Mouse (Mus musculus): ENCODE results near the gene Vdr. TPM values are rescaled to one million over a fixed set of nuclear protein-coding genes. Genes with fewer than 3 reads are reported as not detected.

The Vdr gene
- polyA plus RNA-seq, 1 experiment from 2014 or later: 0.32 TPM

GRCm38 (mm10) chr15:97917994-97918393, 7.6 kb upstream of the Vdr start:
- no peak overlapping the region for H3K9ac ChIP-seq
- 0 out of 2 replicates have a peak, but pooled peaks cover 4% of the 10 kb centered on the region for H3K4me1 ChIP-seq (replicated peaks)
- no peak for ATAC-seq (ENCODE audit: low FRiP score, low read depth)
- WGBS: 87% methylated on average over 9 of the region's 9 CpGs
- H3K4me2 ChIP-seq: no peak overlapping the region
- no peaks in the 10 kb centered on the region for H3K36me3 ChIP-seq
- H3K27ac ChIP-seq (replicated peaks): no peak overlapping the region
- H3K9me3 ChIP-seq: no peaks in the 10 kb centered on the region
- H3K4me3 ChIP-seq: no peak overlapping the region
- H3K27me3 ChIP-seq: no peaks in the 10 kb centered on the region

GRCm38 (mm10) chr15:97914331-97914747, 3.9 kb upstream of the Vdr start:
- Histone ChIP-seq H3K4me1 (replicated peaks) (0 out of 2 replicates have a peak, but pooled peaks cover 4% of the 10 kb centered on the region), H3K9ac (no peak overlapping the region), H3K36me3 (no peaks in the 10 kb centered on the region), H3K27ac (replicated peaks) (no peak overlapping the region), H3K9me3 (no peaks in the 10 kb centered on the region), H3K4me2 (peak overlapping the region; percentile 12; the same call in 1 of the 2 replicates), H3K4me3 (no peak overlapping the region), H3K27me3 (no peaks in the 10 kb centered on the region)
- ATAC-seq (ENCODE audit: low FRiP score, low read depth): no peak
- WGBS: 7% methylated on average over 9 of the region's 9 CpGs

DNA sequence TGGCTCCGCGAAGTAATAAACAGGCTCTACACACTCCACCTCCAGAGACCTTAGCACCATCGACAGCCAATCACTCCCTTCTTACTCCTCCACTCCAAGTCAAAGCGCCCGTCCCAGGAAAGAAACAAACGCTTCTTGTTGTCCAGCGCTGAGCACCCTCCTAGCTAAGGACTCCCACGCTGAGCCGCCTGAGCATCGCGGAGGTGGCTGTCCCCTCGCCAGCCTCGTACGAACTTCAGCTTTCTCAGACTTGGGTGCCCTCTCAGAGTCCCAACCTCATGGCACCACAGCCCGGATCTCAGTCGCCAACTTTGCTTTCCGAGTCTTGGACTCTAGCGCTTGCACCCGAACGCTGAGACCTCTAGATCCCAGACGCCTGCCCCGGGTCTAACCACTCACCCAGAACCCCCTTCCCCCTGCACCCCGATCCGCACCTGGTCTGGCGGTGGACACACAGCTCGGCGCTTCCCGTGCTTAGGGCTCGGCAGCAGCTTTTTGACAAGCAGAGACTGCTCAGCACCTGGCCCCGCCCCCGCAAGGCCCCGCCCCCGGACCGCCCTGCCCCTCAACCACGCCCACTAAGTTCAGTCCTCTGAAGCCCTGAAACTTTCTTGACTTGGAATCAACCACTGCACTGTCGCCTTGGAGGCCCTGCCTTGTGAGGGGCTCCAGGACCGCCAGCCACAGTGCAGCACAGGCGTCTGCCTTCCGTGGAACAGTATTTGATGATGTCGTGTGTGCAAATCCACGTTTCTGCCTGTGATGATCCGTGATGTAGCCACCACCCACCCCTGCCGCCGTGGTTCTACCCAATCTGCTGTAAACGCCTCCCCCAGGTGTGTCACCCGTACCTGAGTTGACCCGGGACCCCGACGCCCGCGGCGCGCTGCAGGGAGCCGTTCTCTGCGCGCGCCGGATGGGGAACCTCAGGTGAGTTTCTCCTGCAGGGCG, 2.4 kb downstream of the Vdr start:
- Histone ChIP-seq H3K4me3 (peak overlapping the region; percentile 38), H3K27ac (replicated peaks) (no peak overlapping the region), H3K4me1 (replicated peaks) (peaks cover 16% of the 10 kb centered on the region), H3K9ac (peak overlapping the region; percentile 24; the same call in 1 of the 2 replicates), H3K27me3 (peaks cover 25% of the 10 kb centered on the region), H3K4me2 (peak overlapping the region; percentile 79), H3K36me3 (no peaks in the 10 kb centered on the region), H3K9me3 (no peaks in the 10 kb centered on the region)
- 1% methylated on average over 59 of the region's 59 CpGs for WGBS
- ATAC-seq (ENCODE audit: low FRiP score, low read depth): peak; percentile 54; the same call in 1 of the 2 replicates

GRCm38 (mm10) chr15:97907202-97907601, 3.2 kb downstream of the Vdr start:
- WGBS: 56% methylated on average over 5 of the region's 5 CpGs
- Histone ChIP-seq H3K4me3 (no peak overlapping the region), H3K27me3 (peaks cover 25% of the 10 kb centered on the region), H3K4me1 (replicated peaks) (peaks cover 16% of the 10 kb centered on the region), H3K27ac (replicated peaks) (no peak overlapping the region), H3K9ac (no peak overlapping the region), H3K9me3 (no peaks in the 10 kb centered on the region), H3K36me3 (no peaks in the 10 kb centered on the region), H3K4me2 (peak overlapping the region; percentile 79)
- ATAC-seq (ENCODE audit: low FRiP score, low read depth): no peak

DNA sequence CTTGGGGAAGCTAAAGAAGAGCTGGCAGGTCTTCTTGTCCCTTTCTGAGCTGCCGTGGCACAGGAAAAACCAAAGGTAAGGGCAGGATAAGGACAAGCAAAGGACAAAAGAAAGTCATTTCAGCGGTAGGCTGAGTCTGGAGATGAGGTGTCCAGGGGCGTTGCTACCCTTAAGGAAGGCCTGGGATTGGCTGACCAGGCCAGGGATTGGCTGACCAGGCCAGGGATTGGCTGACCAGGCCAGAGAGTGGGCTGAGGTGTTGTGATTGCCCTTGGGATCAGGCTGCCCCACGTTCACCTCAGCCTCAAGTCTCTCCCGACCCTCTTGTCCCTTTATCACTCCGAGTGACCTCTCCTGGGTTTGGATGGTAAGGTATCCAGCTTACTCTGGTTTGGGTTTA, 5.1 kb downstream of the Vdr start:
- no peak for ATAC-seq (ENCODE audit: low FRiP score, low read depth)
- H3K27me3 ChIP-seq: peaks cover 25% of the 10 kb centered on the region
- no peak overlapping the region for H3K4me3 ChIP-seq
- WGBS: 80% methylated on average over 6 of the region's 6 CpGs
- no peak overlapping the region for H3K4me2 ChIP-seq
- peaks cover 16% of the 10 kb centered on the region for H3K4me1 ChIP-seq (replicated peaks)
- H3K36me3 ChIP-seq: no peaks in the 10 kb centered on the region
- no peak overlapping the region for H3K27ac ChIP-seq (replicated peaks)
- no peaks in the 10 kb centered on the region for H3K9me3 ChIP-seq
- H3K9ac ChIP-seq: no peak overlapping the region

- H3K9me3 ChIP-seq: no peaks in the 10 kb centered on the region
- H3K36me3 ChIP-seq: no peaks in the 10 kb centered on the region
- WGBS: 60% methylated on average over 11 of the region's 11 CpGs
- H3K9ac ChIP-seq: no peak overlapping the region
- H3K4me2 ChIP-seq: no peak overlapping the region
- H3K27ac ChIP-seq (replicated peaks): no peak overlapping the region
- peaks cover 25% of the 10 kb centered on the region for H3K27me3 ChIP-seq
- no peak for ATAC-seq (ENCODE audit: low FRiP score, low read depth)
- H3K4me1 ChIP-seq (replicated peaks): peaks cover 16% of the 10 kb centered on the region
- H3K4me3 ChIP-seq: no peak overlapping the region
Measured at GRCm38 (mm10) chr15:97904339-97904991, 6.0 kb downstream of the Vdr start.

DNA sequence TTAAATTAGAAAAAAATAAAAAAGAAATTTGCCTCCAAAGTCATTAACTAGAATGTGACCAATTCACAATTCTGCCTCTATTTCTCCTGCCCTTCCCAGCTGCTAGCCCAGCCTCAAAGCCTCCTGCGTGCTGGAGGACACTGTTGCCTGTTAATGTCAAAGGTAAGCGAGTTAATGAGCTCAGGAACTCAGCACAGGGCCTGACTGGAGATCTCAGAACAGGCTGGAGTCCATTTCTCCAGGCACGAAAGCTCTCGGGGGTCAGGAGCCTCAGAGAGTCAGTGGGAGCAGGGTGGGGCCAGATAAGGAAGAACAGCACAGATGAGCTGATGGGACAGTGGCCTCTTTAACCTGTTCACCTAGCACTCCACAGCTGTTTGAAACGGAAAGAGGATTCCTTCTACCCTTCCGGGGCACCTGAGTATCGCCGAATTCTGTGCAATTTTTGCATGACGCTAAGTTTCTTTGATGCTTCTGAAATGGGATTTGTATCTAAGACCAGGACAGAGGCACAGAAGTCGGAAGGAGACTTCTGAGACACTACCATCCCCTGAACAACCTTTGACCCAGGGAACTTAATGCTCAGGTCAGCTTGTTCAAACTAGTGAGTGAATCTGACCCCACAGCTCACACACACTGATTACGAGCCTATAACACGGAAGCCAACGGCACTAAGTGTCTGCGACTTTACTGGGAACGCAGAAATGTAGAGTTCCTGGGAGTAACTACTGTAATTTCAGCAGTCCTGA, 7.0 kb downstream of the Vdr start:
- Histone ChIP-seq H3K4me2 (no peak overlapping the region), H3K27ac (replicated peaks) (no peak overlapping the region), H3K36me3 (no peaks in the 10 kb centered on the region), H3K9ac (no peak overlapping the region), H3K4me1 (replicated peaks) (peaks cover 13% of the 10 kb centered on the region), H3K27me3 (peaks cover 17% of the 10 kb centered on the region), H3K9me3 (no peaks in the 10 kb centered on the region), H3K4me3 (no peak overlapping the region)
- 85% methylated on average over 15 of the region's 15 CpGs for WGBS
- no peak for ATAC-seq (ENCODE audit: low FRiP score, low read depth)

DNA sequence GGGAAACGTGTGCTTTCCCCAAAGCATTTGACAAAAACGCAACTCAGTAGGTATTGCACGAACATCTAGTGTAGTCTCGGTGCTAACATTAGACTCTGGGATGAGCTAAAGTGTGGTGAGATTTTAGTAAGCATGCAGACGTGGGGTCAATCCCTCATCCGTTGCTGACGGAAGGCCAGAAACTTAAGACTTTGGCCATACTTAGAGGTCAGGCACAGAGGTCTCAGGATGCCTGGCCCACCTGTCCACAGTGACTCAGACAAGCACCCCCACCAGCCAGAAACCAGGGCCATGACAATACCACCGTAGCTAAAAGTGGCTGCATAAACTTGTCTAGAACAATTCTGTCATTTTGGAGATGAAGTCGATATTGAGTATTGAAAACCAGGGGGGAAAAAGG, 9.4 kb downstream of the Vdr start:
- WGBS: 92% methylated on average over 9 of the region's 9 CpGs
- H3K4me1 ChIP-seq (replicated peaks): no peaks in the 10 kb centered on the region; the same call in 1 of the 2 replicates
- H3K27me3 ChIP-seq: no peaks in the 10 kb centered on the region
- H3K9ac ChIP-seq: no peak overlapping the region
- H3K27ac ChIP-seq (replicated peaks): no peak overlapping the region
- H3K36me3 ChIP-seq: no peaks in the 10 kb centered on the region
- no peak overlapping the region for H3K4me2 ChIP-seq
- H3K9me3 ChIP-seq: no peaks in the 10 kb centered on the region
- no peak for ATAC-seq (ENCODE audit: low FRiP score, low read depth)
- no peak overlapping the region for H3K4me3 ChIP-seq

- Histone ChIP-seq H3K27ac (replicated peaks) (no peak overlapping the region), H3K27me3 (no peaks in the 10 kb centered on the region), H3K9me3 (no peaks in the 10 kb centered on the region), H3K4me3 (no peak overlapping the region), H3K9ac (no peak overlapping the region), H3K4me2 (no peak overlapping the region), H3K4me1 (replicated peaks) (no peaks in the 10 kb centered on the region; the same call in 1 of the 2 replicates), H3K36me3 (no peaks in the 10 kb centered on the region)
- whole genome bisulfite sequencing: 82% methylated on average over 12 of the region's 12 CpGs
- no peak for ATAC-seq (ENCODE audit: low FRiP score, low read depth)
Measured at GRCm38 (mm10) chr15:97900336-97900912, 10.0 kb downstream of the Vdr start.

DNA sequence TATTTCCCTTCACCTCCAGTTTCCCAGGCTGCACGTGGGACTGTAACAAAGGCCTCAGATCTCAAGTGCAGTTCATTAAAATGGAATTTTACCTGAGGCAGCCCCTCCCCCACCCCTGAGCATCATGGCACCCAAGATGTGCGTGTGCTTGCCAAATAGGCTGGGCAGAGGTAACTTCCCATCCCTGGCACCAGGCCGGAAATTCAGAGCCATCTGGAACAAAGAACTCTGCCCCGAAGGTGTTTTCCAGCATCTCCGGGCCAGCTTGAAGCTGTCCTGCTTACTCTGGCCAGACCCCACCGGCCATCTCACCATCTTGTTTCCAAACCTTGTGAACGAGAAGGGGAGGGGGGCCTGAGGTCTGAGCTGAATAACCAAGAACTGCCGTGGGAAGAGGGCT, 10.7 kb downstream of the Vdr start:
- Histone ChIP-seq H3K4me3 (no peak overlapping the region), H3K9ac (no peak overlapping the region), H3K4me1 (replicated peaks) (no peaks in the 10 kb centered on the region; the same call in 1 of the 2 replicates), H3K36me3 (no peaks in the 10 kb centered on the region), H3K4me2 (no peak overlapping the region), H3K27ac (replicated peaks) (no peak overlapping the region), H3K27me3 (no peaks in the 10 kb centered on the region), H3K9me3 (no peaks in the 10 kb centered on the region)
- WGBS: 74% methylated on average over 8 of the region's 8 CpGs
- ATAC-seq (ENCODE audit: low FRiP score, low read depth): no peak

GRCm38 (mm10) chr15:97898791-97899190, 11.6 kb downstream of the Vdr start:
- no peak for ATAC-seq (ENCODE audit: low FRiP score, low read depth)
- 88% methylated on average over 5 of the region's 5 CpGs for WGBS
- H3K9me3 ChIP-seq: no peaks in the 10 kb centered on the region
- H3K4me3 ChIP-seq: no peak overlapping the region
- no peaks in the 10 kb centered on the region; the same call in 1 of the 2 replicates for H3K4me1 ChIP-seq (replicated peaks)
- no peaks in the 10 kb centered on the region for H3K36me3 ChIP-seq
- no peak overlapping the region for H3K27ac ChIP-seq (replicated peaks)
- H3K4me2 ChIP-seq: no peak overlapping the region
- H3K27me3 ChIP-seq: no peaks in the 10 kb centered on the region
- no peak overlapping the region for H3K9ac ChIP-seq
